Mouse (Mus musculus) liver, embryonic 16.5 days (tissue): ENCODE measurements around the gene Rtf2. TPM values are rescaled to one million over a fixed set of nuclear protein-coding genes. Genes with fewer than 3 reads are reported as not detected.

ENCODE experiments used
- ATAC-seq: fragments of 200-750 bp; cut with Nextera tagmentation; 2 replicates; pipeline ENCODE4 v1.8.0; 2017; ENCODE audit warnings: low read depth, mild to moderate bottlenecking, moderate number of reproducible peaks, moderate library complexity
- H3K27ac ChIP-seq: fragments of 300-500 bp; sonication (generic); 2 replicates; pipeline ENCODE4 v1.5.1; 2014; ENCODE audit warnings: mild to moderate bottlenecking, low read length
- H3K27me3 ChIP-seq: fragments of 300-500 bp; sonication (generic); 2 replicates; pipeline ENCODE4 v1.6.1; 2014; ENCODE audit warnings: low read depth, low read length, mixed read lengths; ENCODE audit not compliant: control insufficient read depth, insufficient read depth
- H3K36me3 ChIP-seq: fragments of 300-500 bp; sonication (generic); 2 replicates; pipeline ENCODE4 v1.6.1; 2014; ENCODE audit warnings: mild to moderate bottlenecking; ENCODE audit not compliant: control insufficient read depth, insufficient read depth
- H3K4me1 ChIP-seq: fragments of 300-500 bp; sonication (generic); 2 replicates; pipeline ENCODE4 v1.6.1; 2014; ENCODE audit warnings: low read depth, low read length, mixed read lengths; ENCODE audit not compliant: control insufficient read depth
- H3K4me2 ChIP-seq: fragments of 300-500 bp; sonication (generic); 2 replicates; pipeline ENCODE4 v1.6.1; 2014; ENCODE audit warnings: low read depth, low read length, mixed read lengths
- H3K4me3 ChIP-seq: fragments of 300-500 bp; sonication (generic); 2 replicates; pipeline ENCODE4 v1.5.1; 2014; ENCODE audit warnings: low read depth, mild to moderate bottlenecking, low read length
- H3K9ac ChIP-seq: fragments of 300-500 bp; sonication (generic); 2 replicates; pipeline ENCODE4 v1.6.1; 2014; ENCODE audit warnings: low read depth, low read length
- H3K9me3 ChIP-seq: fragments of 300-500 bp; sonication (generic); replicated peaks from 2 replicates; pipeline ENCODE4 v1.6.1; 2016; ENCODE audit warnings: low read length; ENCODE audit not compliant: control insufficient read depth
- WGBS: fragments of 180-500 bp; shearing (Covaris S2); extraction: QIAGEN DNeasy Blood & Tissue Kit; methylation state at CpG from one replicate; pipeline ENCODE4 v1.1.7; 2014; ENCODE audit not compliant: insufficient replicate concordance; 5-methylcytosine and 5-hydroxymethylcytosine counted together
- polyA plus RNA-seq: library from polyadenylated mRNA; unstranded; fragments of >200 nt; fragmentation: Nextera tagmentation; extraction: Ambion mirVana; gene quantifications from 2 replicates; pipeline ENCODE4 v1.2.1, GENCODE M21; 2015

Gene Rtf2
- polyA plus RNA-seq, 1 experiment from 2014 or later: 41.3 TPM

GRCm38 (mm10) chr2:172447317-172447716 lies 7.0 kb downstream of the Rtf2 start:
- no peak overlapping the region for H3K27ac ChIP-seq
- H3K9ac ChIP-seq: no peak overlapping the region
- no peak overlapping the region for H3K4me2 ChIP-seq
- H3K27me3 ChIP-seq: no peaks in the 10 kb centered on the region
- ATAC-seq: no peak
- H3K36me3 ChIP-seq: peaks cover 55% of the 10 kb centered on the region
- no peak overlapping the region for H3K4me3 ChIP-seq
- 75% methylated on average over 6 of the region's 6 CpGs for WGBS
- H3K4me1 ChIP-seq: peaks cover 3% of the 10 kb centered on the region
- no peaks in the 10 kb centered on the region for H3K9me3 ChIP-seq

- Histone ChIP-seq H3K9me3 (no peaks in the 10 kb centered on the region), H3K9ac (no peak overlapping the region), H3K4me1 (no peaks in the 10 kb centered on the region), H3K4me3 (no peak overlapping the region), H3K36me3 (peaks cover 55% of the 10 kb centered on the region), H3K4me2 (no peak overlapping the region), H3K27me3 (no peaks in the 10 kb centered on the region), H3K27ac (no peak overlapping the region)
- peak; percentile 44 for ATAC-seq
- WGBS: 60% methylated on average over 4 of the region's 4 CpGs
Observed at GRCm38 (mm10) chr2:172448329-172448728, 8.0 kb downstream of the Rtf2 start.

- H3K4me1 ChIP-seq: no peaks in the 10 kb centered on the region
- WGBS: 71% methylated on average over 6 of the region's 6 CpGs
- H3K27ac ChIP-seq: no peak overlapping the region
- H3K9me3 ChIP-seq: no peaks in the 10 kb centered on the region
- H3K4me3 ChIP-seq: no peak overlapping the region
- H3K27me3 ChIP-seq: no peaks in the 10 kb centered on the region
- ATAC-seq: no peak
- no peak overlapping the region for H3K9ac ChIP-seq
- no peak overlapping the region for H3K4me2 ChIP-seq
- peaks cover 48% of the 10 kb centered on the region for H3K36me3 ChIP-seq
Observed at GRCm38 (mm10) chr2:172450640-172451039, 10.3 kb downstream of the Rtf2 start.

GRCm38 (mm10) chr2:172452031-172452430 lies 11.7 kb downstream of the Rtf2 start:
- peaks cover 35% of the 10 kb centered on the region for H3K36me3 ChIP-seq
- H3K9ac ChIP-seq: no peak overlapping the region
- no peaks in the 10 kb centered on the region for H3K27me3 ChIP-seq
- no peak overlapping the region for H3K4me2 ChIP-seq
- WGBS: 76% methylated on average over 4 of the region's 4 CpGs
- ATAC-seq: peak; percentile 63
- no peak overlapping the region for H3K4me3 ChIP-seq
- no peaks in the 10 kb centered on the region for H3K9me3 ChIP-seq
- H3K4me1 ChIP-seq: no peaks in the 10 kb centered on the region
- H3K27ac ChIP-seq: peak overlapping the region; percentile 28; the same call in 1 of the 2 replicates

- peak; percentile 59 for ATAC-seq
- Histone ChIP-seq H3K4me3 (no peak overlapping the region), H3K4me1 (no peaks in the 10 kb centered on the region), H3K27ac (peak overlapping the region; percentile 28; the same call in 1 of the 2 replicates), H3K9me3 (no peaks in the 10 kb centered on the region), H3K27me3 (no peaks in the 10 kb centered on the region), H3K36me3 (peaks cover 31% of the 10 kb centered on the region), H3K4me2 (no peak overlapping the region), H3K9ac (no peak overlapping the region)
- WGBS: 76% methylated on average over 10 of the region's 10 CpGs
Observed at GRCm38 (mm10) chr2:172452458-172452857, 12.1 kb downstream of the Rtf2 start.

- WGBS: 78% methylated on average over 11 of the region's 11 CpGs
Observed at GRCm38 (mm10) chr2:172458496-172458895, 18.1 kb downstream of the Rtf2 start, which contains the start of gene Gcnt7. Gene Gcnt7 (minus strand): TSS chr2:172458596.

GRCm38 (mm10) chr2:172460647-172461046 lies 20.3 kb downstream of the Rtf2 start:
- Histone ChIP-seq H3K9me3 (no peaks in the 10 kb centered on the region), H3K4me3 (no peak overlapping the region), H3K27ac (no peak overlapping the region), H3K27me3 (no peaks in the 10 kb centered on the region), H3K9ac (no peak overlapping the region), H3K4me2 (no peak overlapping the region), H3K36me3 (peaks cover 19% of the 10 kb centered on the region), H3K4me1 (no peaks in the 10 kb centered on the region)
- ATAC-seq: no peak
- 72% methylated on average over 2 of the region's 2 CpGs for WGBS

More at GRCm38 (mm10) chr2:172458496-172458895, 18.1 kb downstream of the Rtf2 start, which contains the start of gene Gcnt7:
- Histone ChIP-seq H3K27me3 (no peaks in the 10 kb centered on the region), H3K4me1 (no peaks in the 10 kb centered on the region), H3K36me3 (peaks cover 6% of the 10 kb centered on the region), H3K27ac (no peak within 1 kb of the TSS), H3K4me3 (no peak within 1 kb of the TSS), H3K9me3 (no peaks in the 10 kb centered on the region), H3K9ac (no peak within 1 kb of the TSS), H3K4me2 (no peak within 1 kb of the TSS)
- ATAC-seq: no peak

GRCm38 (mm10) chr2:172462813-172463212 lies 22.5 kb downstream of the Rtf2 start:
- WGBS: 83% methylated on average over 4 of the region's 4 CpGs
- Histone ChIP-seq H3K9ac (no peak overlapping the region), H3K4me3 (no peak overlapping the region), H3K27me3 (no peaks in the 10 kb centered on the region), H3K27ac (no peak overlapping the region), H3K4me2 (no peak overlapping the region), H3K36me3 (peaks cover 29% of the 10 kb centered on the region), H3K4me1 (no peaks in the 10 kb centered on the region), H3K9me3 (no peaks in the 10 kb centered on the region)
- ATAC-seq: no peak

GRCm38 (mm10) chr2:172466427-172467132 lies 26.2 kb downstream of the Rtf2 start:
- WGBS: 82% methylated on average over 11 of the region's 11 CpGs
- no peak overlapping the region for H3K9ac ChIP-seq
- ATAC-seq: no peak; the same call in 1 of the 2 replicates
- H3K4me1 ChIP-seq: no peaks in the 10 kb centered on the region
- H3K9me3 ChIP-seq: no peaks in the 10 kb centered on the region
- H3K27ac ChIP-seq: no peak overlapping the region
- peaks cover 45% of the 10 kb centered on the region for H3K36me3 ChIP-seq
- H3K4me3 ChIP-seq: no peak overlapping the region
- H3K4me2 ChIP-seq: no peak overlapping the region
- no peaks in the 10 kb centered on the region for H3K27me3 ChIP-seq
